Mouse (Mus musculus) megakaryocyte, embryonic 14.5 days (primary cell): ENCODE measurements around the gene Akap13.

Experiments
- FLI1 ChIP-seq: IDR thresholded peaks from 2 replicates; pipeline ENCODE4 v1.6.1; 2012; ENCODE audit warnings: low read length, inconsistent platforms, mixed read lengths
- GATA1 ChIP-seq: IDR thresholded peaks from 3 replicates; pipeline ENCODE4 v1.6.1; 2012; ENCODE audit warnings: mixed read lengths, low read length, inconsistent platforms, borderline replicate concordance

DNA sequence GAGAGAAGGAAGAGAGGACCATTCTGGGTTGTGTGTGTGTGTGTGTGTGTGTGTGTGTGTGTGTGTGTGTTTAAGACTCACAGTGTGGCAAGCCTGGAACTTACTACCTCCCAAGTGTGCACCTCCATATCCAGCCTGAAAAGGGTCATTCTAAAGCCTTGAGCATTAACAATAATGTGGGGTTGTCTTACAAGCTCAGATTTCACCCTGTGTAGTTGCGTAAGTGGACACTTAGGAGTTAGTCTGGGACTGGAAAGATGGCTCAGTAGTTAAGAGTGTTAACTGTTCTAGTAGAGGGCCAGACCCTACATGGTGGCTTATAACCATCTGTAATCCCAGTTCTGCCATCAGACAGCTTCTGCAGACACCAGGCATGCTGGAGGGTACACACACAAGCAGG, 18.7 kb downstream of the Akap13 start:
- no peak for TF ChIP-seq GATA1
- TF ChIP-seq FLI1 = no peak
